Mouse (Mus musculus) midbrain, embryonic 12.5 days (tissue): ENCODE results near the gene 4930564D02Rik. TPM values are rescaled to one million over a fixed set of nuclear protein-coding genes. Genes with fewer than 3 reads are reported as not detected.

Experiments used
- ATAC-seq: fragments of 200-750 bp; cut with Nextera tagmentation; 2 replicates; pipeline ENCODE4 v1.8.0; 2017; ENCODE audit warnings: low read depth, moderate TSS enrichment, moderate library complexity; ENCODE audit not compliant: low FRiP score
- H3K27ac ChIP-seq: fragments of 300-500 bp; sonication (generic); replicated peaks from 2 replicates; pipeline ENCODE4 v1.5.1; 2016; ENCODE audit warnings: mild to moderate bottlenecking
- H3K27me3 ChIP-seq: fragments of 300-500 bp; sonication (generic); 2 replicates; pipeline ENCODE4 v1.6.1; 2016; ENCODE audit warnings: mild to moderate bottlenecking
- H3K36me3 ChIP-seq: fragments of 300-500 bp; sonication (generic); 2 replicates; pipeline ENCODE4 v1.6.1; 2016
- H3K4me1 ChIP-seq: fragments of 300-500 bp; sonication (generic); 2 replicates; pipeline ENCODE4 v1.6.1; 2016
- H3K4me2 ChIP-seq: fragments of 300-500 bp; sonication (generic); replicated peaks from 2 replicates; pipeline ENCODE4 v1.6.1; 2016; ENCODE audit warnings: mild to moderate bottlenecking, moderate library complexity
- H3K4me3 ChIP-seq: fragments of 300-500 bp; sonication (generic); 2 replicates; pipeline ENCODE4 v1.5.1; 2016; ENCODE audit warnings: mild to moderate bottlenecking
- H3K9ac ChIP-seq: fragments of 300-500 bp; sonication (generic); replicated peaks from 2 replicates; pipeline ENCODE4 v1.6.1; 2016; ENCODE audit warnings: mild to moderate bottlenecking, moderate library complexity
- H3K9me3 ChIP-seq: fragments of 300-500 bp; sonication (generic); 2 replicates; pipeline ENCODE4 v1.6.1; 2016; ENCODE audit warnings: mild to moderate bottlenecking
- WGBS: fragments of 180-500 bp; shearing (Covaris S2); methylation state at CpG from one replicate; pipeline ENCODE4 v1.1.7; 2016; 5-methylcytosine and 5-hydroxymethylcytosine counted together
- polyA plus RNA-seq: library from polyadenylated mRNA; unstranded; fragments of >200 nt; fragmentation: Nextera tagmentation; extraction: Ambion mirVana; gene quantifications from 2 replicates; pipeline ENCODE4 v1.2.1, GENCODE M21; 2016

4930564D02Rik gene
- polyA plus RNA-seq, 1 experiment from 2014 or later: not detected

GRCm38 (mm10) chr3:105090981-105091380 is 24.3 kb downstream of the 4930564D02Rik start:
- Histone ChIP-seq H3K4me3 (no peak overlapping the region), H3K9me3 (no peaks in the 10 kb centered on the region), H3K9ac (no peak overlapping the region), H3K4me1 (no peaks in the 10 kb centered on the region; the same call in 1 of the 2 replicates), H3K4me2 (no peak overlapping the region), H3K27ac (no peak overlapping the region), H3K36me3 (no peaks in the 10 kb centered on the region), H3K27me3 (no peaks in the 10 kb centered on the region; the same call in 1 of the 2 replicates)
- no peak for ATAC-seq
- 27% methylated on average over 3 of the region's 3 CpGs for WGBS

GRCm38 (mm10) chr3:105092721-105093505 is 26.3 kb downstream of the 4930564D02Rik start:
- H3K4me1 ChIP-seq: no peaks in the 10 kb centered on the region; the same call in 1 of the 2 replicates
- H3K36me3 ChIP-seq: no peaks in the 10 kb centered on the region
- no peak for ATAC-seq
- H3K4me2 ChIP-seq: no peak overlapping the region
- 0 out of 2 replicates have a peak overlapping the region, but pooled peaks have one; percentile 40 for H3K27ac ChIP-seq
- no peak overlapping the region for H3K4me3 ChIP-seq
- H3K27me3 ChIP-seq: no peaks in the 10 kb centered on the region; the same call in 1 of the 2 replicates
- no peaks in the 10 kb centered on the region for H3K9me3 ChIP-seq
- WGBS: 62% methylated on average over 11 of the region's 11 CpGs
- no peak overlapping the region for H3K9ac ChIP-seq

- Histone ChIP-seq H3K4me2 (no peak overlapping the region), H3K9ac (no peak overlapping the region), H3K4me1 (peaks cover 1% of the 10 kb centered on the region; the same call in 1 of the 2 replicates), H3K9me3 (no peaks in the 10 kb centered on the region), H3K4me3 (no peak overlapping the region), H3K27me3 (no peaks in the 10 kb centered on the region; the same call in 1 of the 2 replicates), H3K36me3 (no peaks in the 10 kb centered on the region), H3K27ac (no peak overlapping the region)
- no peak for ATAC-seq
- 68% methylated on average over 2 of the region's 2 CpGs for WGBS
Measured at GRCm38 (mm10) chr3:105094448-105094847, 27.8 kb downstream of the 4930564D02Rik start.

GRCm38 (mm10) chr3:105095026-105095425 is 28.4 kb downstream of the 4930564D02Rik start:
- Histone ChIP-seq H3K4me2 (no peak overlapping the region), H3K27me3 (no peaks in the 10 kb centered on the region; the same call in 1 of the 2 replicates), H3K4me3 (no peak overlapping the region), H3K9ac (no peak overlapping the region), H3K27ac (no peak overlapping the region), H3K4me1 (peaks cover 7% of the 10 kb centered on the region), H3K9me3 (no peaks in the 10 kb centered on the region), H3K36me3 (no peaks in the 10 kb centered on the region)
- 88% methylated on average over 5 of the region's 5 CpGs for WGBS
- no peak for ATAC-seq

- Histone ChIP-seq H3K27ac (no peak overlapping the region), H3K4me1 (peaks cover 10% of the 10 kb centered on the region), H3K27me3 (no peaks in the 10 kb centered on the region), H3K36me3 (no peaks in the 10 kb centered on the region), H3K9me3 (no peaks in the 10 kb centered on the region), H3K9ac (no peak overlapping the region), H3K4me3 (no peak overlapping the region), H3K4me2 (no peak overlapping the region)
- 82% methylated on average over 4 of the region's 4 CpGs for WGBS
- ATAC-seq: no peak
Measured at GRCm38 (mm10) chr3:105097581-105097980, 30.9 kb downstream of the 4930564D02Rik start.

- Histone ChIP-seq H3K4me3 (no peak overlapping the region), H3K36me3 (no peaks in the 10 kb centered on the region)
- WGBS: 15% methylated on average over 15 of the region's 15 CpGs
Measured at GRCm38 (mm10) chr3:105099526-105100269, 33.1 kb downstream of the 4930564D02Rik start.

GRCm38 (mm10) chr3:105100270-105100589 is 33.6 kb downstream of the 4930564D02Rik start:
- Histone ChIP-seq H3K27ac (0 out of 2 replicates have a peak overlapping the region, but pooled peaks have one; percentile 20), H3K4me1 (peaks cover 10% of the 10 kb centered on the region), H3K9me3 (no peaks in the 10 kb centered on the region), H3K4me3 (no peak overlapping the region), H3K9ac (no peak overlapping the region), H3K36me3 (no peaks in the 10 kb centered on the region), H3K27me3 (no peaks in the 10 kb centered on the region), H3K4me2 (no peak overlapping the region)
- no peak for ATAC-seq
- WGBS: 51% methylated on average over 4 of the region's 4 CpGs

More at GRCm38 (mm10) chr3:105099526-105100269, 33.1 kb downstream of the 4930564D02Rik start:
- Histone ChIP-seq H3K9ac (no peak overlapping the region), H3K9me3 (no peaks in the 10 kb centered on the region), H3K27me3 (no peaks in the 10 kb centered on the region), H3K4me2 (no peak overlapping the region), H3K4me1 (peaks cover 10% of the 10 kb centered on the region), H3K27ac (0 out of 2 replicates have a peak overlapping the region, but pooled peaks have one; percentile 20)
- ATAC-seq: no peak

- ATAC-seq: no peak
- Histone ChIP-seq H3K4me2 (no peak overlapping the region), H3K9me3 (no peaks in the 10 kb centered on the region), H3K4me1 (peaks cover 4% of the 10 kb centered on the region; the same call in 1 of the 2 replicates), H3K27me3 (no peaks in the 10 kb centered on the region), H3K36me3 (no peaks in the 10 kb centered on the region), H3K27ac (no peak overlapping the region), H3K9ac (no peak overlapping the region), H3K4me3 (no peak overlapping the region)
- 88% methylated on average over 4 of the region's 4 CpGs for WGBS
Measured at GRCm38 (mm10) chr3:105105827-105106226, 39.2 kb downstream of the 4930564D02Rik start.

GRCm38 (mm10) chr3:105113859-105114258 is 47.2 kb downstream of the 4930564D02Rik start:
- H3K4me1 ChIP-seq: peaks cover 7% of the 10 kb centered on the region; the same call in 1 of the 2 replicates
- ATAC-seq: no peak

GRCm38 (mm10) chr3:105114269-105114668 is 47.6 kb downstream of the 4930564D02Rik start:
- Histone ChIP-seq H3K9me3 (no peaks in the 10 kb centered on the region), H3K4me1 (peaks cover 7% of the 10 kb centered on the region; the same call in 1 of the 2 replicates), H3K4me3 (no peak overlapping the region), H3K27ac (no peak overlapping the region), H3K27me3 (no peaks in the 10 kb centered on the region), H3K36me3 (no peaks in the 10 kb centered on the region), H3K4me2 (no peak overlapping the region), H3K9ac (no peak overlapping the region)
- WGBS: 32% methylated on average over 2 of the region's 2 CpGs
- peak; percentile 34; the same call in 1 of the 2 replicates for ATAC-seq

More at GRCm38 (mm10) chr3:105113859-105114258, 47.2 kb downstream of the 4930564D02Rik start:
- H3K9me3 ChIP-seq: no peaks in the 10 kb centered on the region
- no peak overlapping the region for H3K4me2 ChIP-seq
- no peak overlapping the region for H3K9ac ChIP-seq
- no peaks in the 10 kb centered on the region for H3K27me3 ChIP-seq
- no peak overlapping the region for H3K27ac ChIP-seq
- H3K36me3 ChIP-seq: no peaks in the 10 kb centered on the region
- H3K4me3 ChIP-seq: no peak overlapping the region
- WGBS: 91% methylated on average over 4 of the region's 4 CpGs

GRCm38 (mm10) chr3:105116596-105116995 is 50.0 kb downstream of the 4930564D02Rik start:
- H3K9me3 ChIP-seq: no peaks in the 10 kb centered on the region
- no peak for ATAC-seq
- H3K4me3 ChIP-seq: no peak overlapping the region
- no peak overlapping the region for H3K27ac ChIP-seq
- H3K9ac ChIP-seq: no peak overlapping the region
- H3K36me3 ChIP-seq: no peaks in the 10 kb centered on the region
- WGBS: 86% methylated on average over 4 of the region's 4 CpGs
- peaks cover 7% of the 10 kb centered on the region; the same call in 1 of the 2 replicates for H3K4me1 ChIP-seq
- no peaks in the 10 kb centered on the region for H3K27me3 ChIP-seq
- no peak overlapping the region for H3K4me2 ChIP-seq

GRCm38 (mm10) chr3:105123776-105124175 is 57.1 kb downstream of the 4930564D02Rik start:
- Histone ChIP-seq H3K9ac (no peak overlapping the region), H3K4me3 (no peak overlapping the region), H3K36me3 (no peaks in the 10 kb centered on the region), H3K27me3 (no peaks in the 10 kb centered on the region), H3K4me2 (no peak overlapping the region), H3K4me1 (peaks cover 5% of the 10 kb centered on the region), H3K9me3 (no peaks in the 10 kb centered on the region), H3K27ac (no peak overlapping the region)
- no peak for ATAC-seq
- 77% methylated on average over 3 of the region's 3 CpGs for WGBS
